Mouse (Mus musculus) ovary, postnatal 14 days (tissue): ENCODE measurements around the gene Gm9495.
"Not testable (repeated sequence)": the region's sequence is repeated elsewhere in the genome, so short reads cannot be mapped to it uniquely, and the experiment has no call there.

Source experiments
- DNase-seq: peaks from one replicate; pipeline ENCODE4 v3.0.0; 2022; ENCODE audit warnings: low spot score

Gm9495 gene

DNA sequence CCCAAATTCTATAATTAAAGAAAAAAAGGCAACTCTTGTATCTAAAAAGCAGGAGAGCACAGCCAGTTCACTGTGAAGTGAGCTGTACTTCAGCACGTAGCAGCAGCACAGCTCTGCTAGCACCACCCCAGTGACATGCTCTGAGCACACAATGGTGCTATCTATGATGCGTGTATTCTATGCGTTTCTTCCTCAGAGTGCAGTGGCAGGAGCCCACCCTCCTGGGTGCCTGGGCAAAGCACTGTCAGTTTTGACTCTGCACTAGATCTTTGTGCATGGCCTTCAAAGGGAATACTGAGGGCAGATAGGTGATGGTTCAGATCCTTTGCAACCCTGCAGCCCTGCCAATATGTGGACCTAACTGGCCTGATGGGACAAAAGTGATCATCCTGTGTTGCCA is at the start of gene Gm9495:
Gene Gm9495 (minus strand): TSS at position 101 of the 400 bp plus-strand sequence.
- DNase-seq, result not testable (repeated sequence)

DNA sequence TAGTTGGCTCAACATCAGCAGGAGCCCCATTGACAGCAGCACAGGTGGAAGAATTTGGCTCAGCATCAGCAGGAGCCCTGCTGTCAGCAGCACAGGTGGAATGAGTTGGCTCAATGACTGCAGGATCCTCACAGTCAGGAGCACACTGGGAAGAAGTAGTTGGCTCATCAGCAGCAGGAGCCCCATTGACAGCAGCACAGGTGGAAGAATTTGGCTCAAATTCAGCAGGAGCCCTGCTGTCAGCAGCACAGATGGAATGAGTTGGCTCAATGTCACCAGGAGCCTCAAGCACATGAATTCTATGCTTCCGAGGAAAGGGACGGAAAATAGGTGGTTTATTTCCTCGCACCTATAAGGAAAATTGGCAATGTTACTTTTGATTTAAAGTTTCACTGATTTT is 21.6 kb upstream of the Gm9495 start:
- DNase-seq, result not testable (repeated sequence)

DNA sequence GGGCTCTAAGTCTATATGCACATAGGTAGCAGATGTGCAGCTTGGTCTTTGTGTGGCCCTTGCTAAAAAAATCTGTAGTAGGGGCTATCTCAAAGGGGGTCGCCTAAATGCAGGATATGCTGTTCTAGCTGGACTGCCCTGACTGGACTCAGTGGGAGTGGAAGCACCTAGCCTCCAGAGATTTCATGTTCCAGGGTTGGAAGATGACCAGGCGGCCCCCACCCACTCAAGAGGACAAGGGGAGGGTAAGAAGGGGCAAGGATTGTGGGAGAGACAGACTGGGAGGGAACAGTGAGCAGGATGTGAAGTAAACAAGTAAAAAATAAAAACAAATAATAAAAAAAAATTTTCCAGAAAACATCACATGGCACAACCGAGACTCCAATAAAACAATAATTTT is 33.3 kb downstream of the Gm9495 start:
- not testable (repeated sequence) for DNase-seq

DNA sequence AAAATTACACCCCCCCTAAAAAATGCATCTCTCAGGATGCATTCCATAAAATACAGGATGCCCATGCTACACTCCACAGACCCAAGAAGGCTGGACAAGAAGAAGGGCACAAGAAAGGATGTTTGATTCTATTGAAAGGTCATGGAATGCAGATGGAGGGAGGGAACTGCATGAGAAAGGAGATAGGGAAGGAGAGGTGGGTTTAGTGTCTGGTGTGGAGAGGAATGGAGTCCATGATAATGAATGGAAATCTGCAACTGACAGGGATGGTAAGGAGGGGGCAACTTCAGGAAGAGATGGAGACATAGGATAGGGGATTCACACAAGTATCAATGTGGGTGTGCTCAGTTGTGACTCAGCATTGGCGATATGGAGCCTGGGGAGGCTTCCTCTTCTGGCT is 39.0 kb downstream of the Gm9495 start:
- no peak for DNase-seq

- DNase-seq, result no peak
Measured at GRCm38 (mm10) chr8:69404768-69405167, 48.6 kb downstream of the Gm9495 start.

DNA sequence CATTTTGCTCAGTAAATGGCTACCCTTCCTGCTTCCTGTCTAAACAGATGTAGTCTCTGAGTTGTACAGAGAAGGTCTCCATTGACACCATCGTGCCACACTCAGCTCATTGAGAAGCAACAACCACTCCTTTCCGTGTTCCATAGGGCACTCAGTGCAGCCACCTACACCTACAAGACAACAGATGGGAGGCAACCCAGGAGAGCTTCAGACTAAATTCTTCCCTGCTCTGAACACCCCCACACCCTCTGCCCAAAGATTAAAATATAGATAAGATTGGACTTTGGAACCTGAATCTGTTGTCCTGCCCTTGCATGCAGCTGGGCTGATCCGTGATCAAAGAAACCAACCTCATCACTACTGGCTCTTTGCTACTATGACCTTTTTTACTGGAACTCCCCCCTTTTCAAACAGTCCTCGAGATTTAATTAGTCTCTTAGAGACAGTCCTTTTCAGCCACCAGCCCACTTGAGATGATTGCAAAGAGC is 53.4 kb downstream of the Gm9495 start:
- DNase-seq, result no peak

GRCm38 (mm10) chr8:69399181-69399955 is 54.0 kb downstream of the Gm9495 start:
- peak; percentile 45 for DNase-seq

DNA sequence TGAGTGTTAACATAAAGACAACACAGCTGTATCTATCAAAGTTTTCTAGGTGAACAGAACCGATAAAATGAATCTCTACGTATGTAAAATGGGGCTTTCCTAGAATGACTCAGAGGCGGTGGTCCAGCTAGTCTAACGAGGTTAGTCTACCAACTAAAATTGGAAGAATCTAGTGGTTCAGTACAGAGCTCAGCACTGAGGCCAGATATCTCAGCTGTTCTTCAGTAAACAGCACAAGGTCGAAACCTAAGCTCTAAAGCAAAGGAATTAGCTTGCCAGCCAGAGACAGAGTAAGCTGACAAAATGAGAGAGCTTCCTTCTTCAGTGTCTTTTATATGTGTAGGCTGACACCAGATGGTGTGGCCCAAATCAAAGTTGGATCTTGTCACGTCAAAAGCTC is 57.2 kb downstream of the Gm9495 start:
- no peak for DNase-seq

GRCm38 (mm10) chr8:69395050-69395789 is 58.1 kb downstream of the Gm9495 start:
- DNase-seq, result peak; percentile 77

- DNase-seq, result no peak
Measured at GRCm38 (mm10) chr8:69384361-69384760, 69.0 kb downstream of the Gm9495 start.
